Mouse (Mus musculus) ES-E14 (cell line): ENCODE data around the gene Zfp865. TPM values are rescaled to one million over a fixed set of nuclear protein-coding genes. Genes with fewer than 3 reads are reported as not detected.
A peak's percentile ranks its signal among the peaks of the same experiment; 100 is the strongest.

ENCODE experiments used
- DNase-seq: peaks from one replicate; pipeline ENCODE4 v3.0.0-alpha.2; 2013; ENCODE audit warnings: low read depth, low spot score
- H3K27ac ChIP-seq: 2 replicates; pipeline ENCODE4 v1.5.1; 2012; ENCODE audit warnings: low read depth, mild to moderate bottlenecking, low read length, moderate library complexity, mixed read lengths; ENCODE audit not compliant: poor library complexity, insufficient read depth, severe bottlenecking
- H3K36me3 ChIP-seq: 2 replicates; pipeline ENCODE4 v1.6.1; 2012; ENCODE audit warnings: mild to moderate bottlenecking, low read length, moderate library complexity, mixed read lengths; ENCODE audit not compliant: control insufficient read depth, poor library complexity, insufficient read depth, severe bottlenecking
- H3K4me1 ChIP-seq, 2 experiments: fragments of 150-350 bp in 1 of 2; sonication (generic) in 1 of 2; 2 replicates each; pipeline ENCODE4 v1.6.1; 2012; ENCODE audit warnings: low read length in 2 of 2, mild to moderate bottlenecking in 1 of 2, mixed read lengths in 1 of 2; ENCODE audit not compliant: control insufficient read depth in 2 of 2, insufficient read depth in 2 of 2, poor library complexity in 1 of 2
- H3K4me3 ChIP-seq, 2 experiments: fragments of 150-350 bp in 1 of 2; sonication (generic) in 1 of 2; 2 replicates each; pipeline ENCODE4 v1.5.1; 2012; ENCODE audit warnings: low read length in 2 of 2, low read depth in 1 of 2, mild to moderate bottlenecking in 1 of 2, mixed read lengths in 1 of 2; ENCODE audit not compliant: insufficient read depth in 1 of 2, poor library complexity in 1 of 2, severe bottlenecking in 1 of 2
- H3K9ac ChIP-seq: 2 replicates; pipeline ENCODE4 v1.6.1; 2012; ENCODE audit warnings: low read depth, mild to moderate bottlenecking, low read length, mixed read lengths; ENCODE audit not compliant: poor library complexity, insufficient read depth, severe bottlenecking
- H3K9me3 ChIP-seq: fragments of 150-350 bp; sonication (generic); 2 replicates; pipeline ENCODE4 v1.6.1; 2012; ENCODE audit warnings: low read depth, mild to moderate bottlenecking, low read length; ENCODE audit not compliant: control insufficient read depth, insufficient read depth
- CHD2 ChIP-seq: IDR thresholded peaks from 2 replicates; pipeline ENCODE4 v1.6.1; 2014; ENCODE audit warnings: mild to moderate bottlenecking, low read depth, low read length, inconsistent platforms
- HCFC1 ChIP-seq: IDR thresholded peaks from 2 replicates; pipeline ENCODE4 v1.6.1; 2012; ENCODE audit warnings: low read length, inconsistent platforms, borderline replicate concordance; ENCODE audit not compliant: insufficient read depth
- MAFK ChIP-seq: IDR thresholded peaks from 2 replicates; pipeline ENCODE4 v1.6.1; 2014; ENCODE audit warnings: mild to moderate bottlenecking, low read depth, low read length, inconsistent platforms; ENCODE audit not compliant: insufficient read depth
- ZC3H11A ChIP-seq: IDR thresholded peaks from 2 replicates; pipeline ENCODE4 v1.6.1; 2012; ENCODE audit warnings: low read depth, mild to moderate bottlenecking, inconsistent platforms, low read length, borderline replicate concordance
- ZNF384 ChIP-seq: IDR thresholded peaks from 2 replicates; pipeline ENCODE4 v1.6.1; 2012; ENCODE audit warnings: low read depth, low read length, inconsistent platforms
- in situ Hi-C, 2 experiments: fragments of 600-800 bp; cut with MboI; formaldehyde crosslinking; loops; one replicate each; pipeline ENCODE4 v1.15.1; 2025; ENCODE audit warnings: low sequenced_read_pairs in 2 of 2, inconsistent platforms in 1 of 2; ENCODE audit not compliant: unreplicated experiment in 2 of 2
- total RNA-seq: library from RNA; depleted of rRNA; stranded (reverse); fragments of 300-350 nt; gene quantifications from 2 replicates; pipeline ENCODE4 v1.2.3, GENCODE M21; 2012

Gene Zfp865
- total RNA-seq, 1 experiment, result 12.9 TPM

- DNase-seq, result no peak
- Histone ChIP-seq H3K27ac (no peak overlapping the region), H3K4me3 (peak overlapping the region; percentile 59 to 63), H3K36me3 (peaks cover 9% of the 10 kb centered on the region; the same call in 1 of the 2 replicates), H3K4me1 (peaks cover 0 to 13% of the 10 kb centered on the region in 2 experiments; a peak in 1 of 4 replicates), H3K9ac (peak overlapping the region; percentile 50; the same call in 1 of the 2 replicates), H3K9me3 (no peaks in the 10 kb centered on the region)
- in situ Hi-C loops, result no loop called here
- TF ChIP-seq CHD2, result no peak
- TF ChIP-seq ZNF384, result no peak
- TF ChIP-seq HCFC1, result no peak
- TF ChIP-seq MAFK, result no peak
- no peak for TF ChIP-seq ZC3H11A
Observed at GRCm38 (mm10) chr7:5029543-5029942, 9.4 kb downstream of the Zfp865 start.

DNA sequence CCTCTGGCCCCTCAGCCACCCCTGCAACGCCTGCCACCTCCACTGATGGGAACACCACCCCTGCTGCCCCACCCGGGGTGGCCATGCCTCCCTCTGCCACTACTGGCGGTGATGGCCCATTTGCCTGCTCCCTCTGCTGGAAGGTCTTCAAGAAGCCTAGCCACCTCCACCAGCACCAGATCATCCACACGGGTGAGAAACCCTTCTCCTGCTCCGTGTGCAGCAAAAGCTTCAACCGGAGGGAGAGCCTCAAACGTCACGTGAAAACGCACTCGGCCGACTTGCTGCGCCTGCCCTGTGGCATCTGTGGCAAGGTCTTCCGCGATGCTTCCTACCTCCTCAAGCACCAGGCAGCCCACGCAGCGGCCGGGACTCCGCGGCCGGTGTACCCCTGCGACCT is 9.8 kb downstream of the Zfp865 start:
- Histone ChIP-seq H3K36me3 (peaks cover 5% of the 10 kb centered on the region; the same call in 1 of the 2 replicates), H3K4me3 (peak overlapping the region; percentile 59 to 63)

GRCm38 (mm10) chr7:5030554-5031275 is 10.5 kb downstream of the Zfp865 start:
- peaks cover 5% of the 10 kb centered on the region; the same call in 1 of the 2 replicates for H3K36me3 ChIP-seq
- DNase-seq, result no peak
- H3K4me3 ChIP-seq, result peak overlapping the region; percentile 59 to 63
- TF ChIP-seq ZNF384, result no peak
- no peak for TF ChIP-seq ZC3H11A
- no peak for TF ChIP-seq MAFK
- TF ChIP-seq CHD2, result no peak
- TF ChIP-seq HCFC1, result no peak; the same call in 1 of the 2 replicates
- H3K9ac ChIP-seq, result peak overlapping the region; percentile 50
- no peaks in the 10 kb centered on the region for H3K9me3 ChIP-seq
- in situ Hi-C loops, result no loop called here
- H3K4me1 ChIP-seq, result peaks cover 0 to 12% of the 10 kb centered on the region in 2 experiments; a peak in 1 of 4 replicates
- no peak overlapping the region for H3K27ac ChIP-seq

More for the DNA sequence above, 9.8 kb downstream of the Zfp865 start:
- DNase-seq, result no peak
- Histone ChIP-seq H3K9me3 (no peaks in the 10 kb centered on the region), H3K27ac (no peak overlapping the region), H3K9ac (peak overlapping the region; percentile 50), H3K4me1 (peaks cover 0 to 12% of the 10 kb centered on the region in 2 experiments; a peak in 1 of 4 replicates)
- in situ Hi-C loops, result no loop called here
- TF ChIP-seq ZNF384, result no peak
- TF ChIP-seq MAFK, result no peak

- Histone ChIP-seq H3K9ac (peak overlapping the region; percentile 50), H3K27ac (no peak overlapping the region), H3K36me3 (peaks cover 5% of the 10 kb centered on the region; the same call in 1 of the 2 replicates), H3K4me3 (peak overlapping the region; percentile 59 to 63), H3K4me1 (peaks cover 0 to 12% of the 10 kb centered on the region in 2 experiments; a peak in 1 of 4 replicates), H3K9me3 (no peaks in the 10 kb centered on the region)
- in situ Hi-C loops, result no loop called here
- no peak for TF ChIP-seq ZNF384
- TF ChIP-seq CHD2, result no peak
- no peak for TF ChIP-seq MAFK
- TF ChIP-seq ZC3H11A, result no peak
- no peak for TF ChIP-seq HCFC1
- DNase-seq, result no peak
Observed at GRCm38 (mm10) chr7:5031496-5031895, 11.3 kb downstream of the Zfp865 start.
